Mouse (Mus musculus): ENCODE data around the gene Dcbld2. TPM values are rescaled to one million over a fixed set of nuclear protein-coding genes. Genes with fewer than 3 reads are reported as not detected.
"Not testable (repeated sequence)": the region's sequence is repeated elsewhere in the genome, so short reads cannot be mapped to it uniquely, and the experiment has no call there.

The Dcbld2 gene
- total RNA-seq, 2 experiments from 2014 or later, result 12.6 to 12.9 TPM

- DNase-seq (ENCODE audit: extremely low spot score in 1 of 2, low spot score in 1 of 2), result no peak
These were observed 38.3 kb downstream of the Dcbld2 start for GRCm38 (mm10) chr16:58446281-58447259.

DNA sequence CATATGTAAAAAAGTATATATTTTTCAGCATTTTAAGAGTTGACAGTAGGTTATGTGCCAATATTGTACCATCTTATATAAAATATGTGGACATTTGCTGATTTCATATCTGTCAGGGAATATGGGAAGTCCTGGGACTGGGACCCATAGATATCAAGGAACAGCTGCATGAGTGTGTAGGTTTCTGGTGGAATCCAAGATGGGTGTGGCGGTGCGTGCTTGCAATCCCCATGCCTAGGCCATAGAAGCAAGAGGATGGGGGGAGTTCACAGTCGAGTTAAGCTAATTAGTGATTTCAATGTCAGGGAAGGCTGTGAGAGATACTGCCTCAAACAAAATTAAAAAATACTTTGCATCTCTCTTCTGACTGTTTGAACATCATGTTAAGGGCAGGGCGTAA, 40.8 kb downstream of the Dcbld2 start:
- DNase-seq (ENCODE audit: extremely low spot score in 1 of 2, low spot score in 1 of 2), result no peak

DNA sequence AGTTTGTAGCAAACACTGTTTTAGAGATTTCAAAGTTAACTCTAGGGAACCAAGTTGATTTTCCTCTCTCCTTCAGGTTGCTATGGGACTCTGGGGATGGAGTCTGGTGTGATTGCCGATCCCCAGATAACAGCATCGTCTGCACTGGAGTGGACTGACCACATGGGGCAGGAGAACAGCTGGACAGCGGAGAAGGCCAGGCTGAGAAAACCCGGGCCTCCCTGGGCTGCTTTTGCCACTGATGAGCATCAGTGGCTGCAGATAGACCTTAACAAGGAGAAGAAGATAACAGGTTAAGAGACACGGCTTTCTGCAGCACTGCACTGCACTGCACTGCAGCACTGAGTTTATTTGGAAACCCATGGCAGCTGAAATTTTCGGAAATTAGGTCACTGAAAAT, 42.4 kb downstream of the Dcbld2 start:
- no peak for DNase-seq (ENCODE audit: extremely low spot score in 1 of 2, low spot score in 1 of 2)

DNA sequence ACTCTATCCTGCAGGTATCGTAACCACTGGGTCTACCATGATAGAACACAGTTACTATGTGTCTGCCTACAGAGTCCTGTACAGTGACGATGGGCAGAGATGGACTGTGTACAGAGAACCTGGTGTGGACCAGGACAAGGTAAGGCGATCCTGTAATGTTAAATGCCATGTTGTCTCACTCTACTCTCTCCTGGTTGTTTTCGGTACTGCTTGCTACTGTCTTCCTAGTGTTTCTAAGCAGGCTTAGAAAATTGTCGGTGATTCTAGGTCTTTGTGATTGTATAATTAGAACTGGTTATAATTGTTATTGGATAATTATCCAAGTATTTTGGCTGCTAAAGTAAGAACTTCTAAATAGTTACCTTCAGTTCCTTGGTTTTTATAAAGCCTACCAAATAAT, 43.4 kb downstream of the Dcbld2 start:
- no peak for DNase-seq (ENCODE audit: extremely low spot score in 1 of 2, low spot score in 1 of 2)

DNA sequence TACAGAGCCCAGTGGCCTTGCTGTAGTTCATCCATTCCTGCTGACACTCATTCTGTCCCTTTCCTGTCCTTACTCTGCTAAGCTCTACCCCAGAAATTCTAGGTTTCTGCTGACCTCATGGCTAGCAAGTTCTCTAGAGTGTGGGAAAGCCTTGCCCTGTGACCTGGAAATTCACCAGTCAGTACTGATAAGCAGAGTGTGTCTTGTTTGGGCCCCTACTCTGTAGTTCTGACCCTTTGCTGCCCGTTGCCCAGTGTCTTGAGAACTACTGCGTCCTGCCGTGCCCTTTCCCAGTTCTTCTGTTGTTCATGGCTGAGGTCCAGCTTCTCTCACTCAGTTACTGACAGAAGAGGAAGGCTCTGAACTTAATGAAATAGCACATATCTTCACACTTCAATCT, 44.9 kb downstream of the Dcbld2 start:
- DNase-seq (ENCODE audit: extremely low spot score in 1 of 2, low spot score in 1 of 2), result no peak

- no peak for DNase-seq (ENCODE audit: extremely low spot score in 1 of 2, low spot score in 1 of 2)
These were observed 45.6 kb downstream of the Dcbld2 start for GRCm38 (mm10) chr16:58453820-58454219.

GRCm38 (mm10) chr16:58454617-58455016, 46.4 kb downstream of the Dcbld2 start:
- DNase-seq (ENCODE audit: extremely low spot score in 1 of 2, low spot score in 1 of 2), result peak; percentile 23 to 61

DNA sequence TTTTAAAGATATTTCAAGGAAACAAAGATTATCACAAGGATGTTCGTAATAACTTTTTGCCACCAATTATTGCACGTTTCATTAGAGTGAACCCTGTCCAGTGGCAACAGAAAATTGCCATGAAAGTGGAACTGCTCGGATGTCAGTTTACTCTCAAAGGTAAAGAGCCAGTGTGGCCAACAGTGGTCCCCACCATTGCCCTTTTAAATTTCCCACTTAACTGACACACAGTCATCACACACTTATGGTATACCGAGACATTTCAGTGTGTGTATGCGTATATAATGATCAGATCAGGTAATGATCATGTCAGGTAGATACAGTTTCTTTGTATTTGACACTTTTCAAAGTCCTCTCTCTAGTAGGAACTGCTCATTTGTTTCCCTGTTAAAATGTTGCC, 46.9 kb downstream of the Dcbld2 start:
- DNase-seq (ENCODE audit: extremely low spot score in 1 of 2, low spot score in 1 of 2), result no peak

DNA sequence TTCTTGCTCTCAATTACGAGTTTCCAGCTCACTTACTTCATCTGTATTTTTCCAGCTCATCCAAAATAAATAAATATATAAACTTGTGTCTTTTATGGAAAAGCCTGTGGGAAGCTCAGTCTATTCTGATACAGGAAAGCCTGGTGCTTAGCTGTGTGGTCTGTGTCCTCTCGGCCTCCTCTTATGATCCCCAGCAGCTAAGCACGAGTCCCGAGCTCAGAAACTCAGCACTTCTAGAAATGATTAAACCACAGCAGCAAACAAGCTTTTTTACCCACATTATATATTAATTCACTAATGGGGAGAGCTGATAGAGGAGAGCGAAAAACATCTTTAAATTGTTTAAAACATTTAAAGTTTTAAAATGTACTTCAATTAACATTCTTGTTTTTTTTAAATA, 48.2 kb downstream of the Dcbld2 start:
- DNase-seq (ENCODE audit: extremely low spot score in 1 of 2, low spot score in 1 of 2), result no peak

GRCm38 (mm10) chr16:58456991-58457390, 48.7 kb downstream of the Dcbld2 start:
- DNase-seq (ENCODE audit: extremely low spot score in 1 of 2, low spot score in 1 of 2), result no peak

- DNase-seq (ENCODE audit: extremely low spot score in 1 of 2, low spot score in 1 of 2), result not testable (repeated sequence)
These were observed 51.7 kb downstream of the Dcbld2 start for GRCm38 (mm10) chr16:58459966-58460365.

DNA sequence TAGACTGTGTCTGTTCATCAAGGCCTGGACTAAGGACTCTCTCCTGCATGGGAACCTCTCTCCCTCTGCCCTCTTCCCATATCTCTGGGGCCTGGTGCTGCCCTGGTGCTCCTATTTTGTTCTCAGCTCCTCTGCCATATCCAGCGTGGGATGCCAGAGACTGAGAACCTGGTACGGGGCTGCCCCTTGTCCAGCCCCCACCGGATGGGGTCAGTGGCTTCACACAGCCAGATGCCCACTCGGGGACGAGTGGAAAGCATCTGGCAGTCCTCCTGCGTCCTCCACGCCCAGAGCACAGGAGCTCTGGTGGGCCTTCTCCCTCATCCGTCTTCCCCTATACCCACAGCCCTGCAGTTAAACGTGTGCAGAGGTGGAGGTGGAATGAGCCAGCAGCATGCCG, 52.1 kb downstream of the Dcbld2 start:
- DNase-seq (ENCODE audit: extremely low spot score in 1 of 2, low spot score in 1 of 2), result no peak

DNA sequence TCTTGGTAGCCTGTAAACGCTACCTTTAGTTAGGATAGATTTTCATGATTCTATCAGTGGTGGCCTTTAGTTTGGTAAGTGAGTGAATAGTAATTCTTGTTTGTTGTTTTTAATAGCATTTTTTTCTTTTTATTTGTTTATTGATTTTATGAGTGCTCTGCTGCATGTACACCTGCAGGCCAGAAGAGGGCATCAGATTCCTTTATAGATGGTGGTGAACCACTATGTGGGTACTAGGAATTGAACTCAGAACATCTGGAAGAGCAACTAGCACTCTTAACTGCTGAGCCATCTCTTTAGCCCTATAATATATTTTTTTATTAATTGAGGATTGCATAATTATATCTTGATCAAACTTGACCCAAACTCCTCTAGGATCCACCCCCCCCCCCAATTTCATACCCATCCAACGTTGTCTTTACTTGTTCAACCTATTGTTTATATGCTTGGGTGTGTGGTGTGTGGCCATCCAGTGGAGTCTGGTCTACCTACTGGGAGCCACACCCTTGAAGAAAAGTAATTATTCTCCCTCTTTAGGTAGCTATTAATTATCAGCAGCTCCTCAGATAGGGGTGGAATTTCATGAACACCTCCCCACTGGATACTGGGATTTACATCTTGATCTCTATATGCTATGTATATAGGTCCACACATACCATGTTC, 53.7 kb downstream of the Dcbld2 start:
- DNase-seq (ENCODE audit: extremely low spot score in 1 of 2, low spot score in 1 of 2), result no peak

GRCm38 (mm10) chr16:58462519-58462918, 54.3 kb downstream of the Dcbld2 start:
- DNase-seq (ENCODE audit: extremely low spot score in 1 of 2, low spot score in 1 of 2), result no peak

- no peak for DNase-seq (ENCODE audit: extremely low spot score in 1 of 2, low spot score in 1 of 2)
These were observed 55.8 kb downstream of the Dcbld2 start for GRCm38 (mm10) chr16:58464051-58464450.

- DNase-seq (ENCODE audit: extremely low spot score in 1 of 2, low spot score in 1 of 2), result no peak
These were observed 57.2 kb downstream of the Dcbld2 start for GRCm38 (mm10) chr16:58465412-58465811.

GRCm38 (mm10) chr16:58470061-58470460, 61.8 kb downstream of the Dcbld2 start:
- DNase-seq (ENCODE audit: extremely low spot score in 1 of 2, low spot score in 1 of 2), result no peak

GRCm38 (mm10) chr16:58470841-58471240, 62.6 kb downstream of the Dcbld2 start:
- DNase-seq (ENCODE audit: extremely low spot score in 1 of 2, low spot score in 1 of 2), result no peak

DNA sequence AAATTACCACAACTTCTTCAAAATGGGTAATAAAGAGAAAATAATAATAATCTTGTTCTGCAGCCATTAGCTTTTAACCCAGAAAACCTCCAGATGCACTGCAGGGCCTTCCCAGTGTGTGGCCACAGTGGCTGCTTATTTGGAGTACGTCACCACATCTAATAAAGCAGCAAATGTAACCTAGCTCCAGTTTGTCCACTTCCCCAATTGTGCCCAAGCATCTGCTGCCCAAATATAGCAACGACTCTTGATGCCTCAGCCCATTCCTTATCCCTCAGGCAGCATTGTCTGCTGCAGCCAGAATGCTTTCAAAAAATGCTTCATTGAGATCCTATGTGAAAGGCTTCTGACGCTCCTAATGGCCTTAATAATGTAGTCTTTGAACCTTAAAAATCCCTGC, 66.6 kb downstream of the Dcbld2 start:
- no peak for DNase-seq (ENCODE audit: extremely low spot score in 1 of 2, low spot score in 1 of 2)

GRCm38 (mm10) chr16:58475544-58476154, 67.4 kb downstream of the Dcbld2 start:
- DNase-seq (ENCODE audit: extremely low spot score in 1 of 2, low spot score in 1 of 2), result no peak

GRCm38 (mm10) chr16:58476363-58476762, 68.1 kb downstream of the Dcbld2 start:
- no peak for DNase-seq (ENCODE audit: extremely low spot score in 1 of 2, low spot score in 1 of 2)

All from layer of hippocampus, postnatal 25 days (tissue).